Mouse (Mus musculus): ENCODE results near the gene Traf2. TPM values are rescaled to one million over a fixed set of nuclear protein-coding genes. Genes with fewer than 3 reads are reported as not detected.

The Traf2 gene
- polyA plus RNA-seq, 1 experiment from 2014 or later = 46.2 TPM

- Histone ChIP-seq H3K4me1 (peaks cover 5% of the 10 kb centered on the region), H3K9me3 (replicated peaks) (no peaks in the 10 kb centered on the region), H3K27ac (no peak overlapping the region), H3K36me3 (peaks cover 41% of the 10 kb centered on the region), H3K4me3 (no peak overlapping the region), H3K27me3 (ENCODE audit: low read depth, poor library complexity, severe bottlenecking) (no peaks in the 10 kb centered on the region)
- DNase-seq (ENCODE audit: low spot score) = no peak
- WGBS = 29% methylated on average over 5 of the region's 5 CpGs
Observed at GRCm38 (mm10) chr2:25506964-25507363, 39.8 kb downstream of the Traf2 start.

- H3K4me1 ChIP-seq = peaks cover 15% of the 10 kb centered on the region
- DNase-seq (ENCODE audit: low spot score) = no peak
- no peak overlapping the region for H3K27ac ChIP-seq
- H3K9me3 ChIP-seq (replicated peaks) = no peaks in the 10 kb centered on the region
- H3K4me3 ChIP-seq = no peak overlapping the region
- H3K27me3 ChIP-seq (ENCODE audit: low read depth, poor library complexity, severe bottlenecking) = no peaks in the 10 kb centered on the region
- WGBS = 98% methylated on average over 4 of the region's 4 CpGs
- peaks cover 41% of the 10 kb centered on the region for H3K36me3 ChIP-seq
Observed at GRCm38 (mm10) chr2:25505860-25506259, 40.9 kb downstream of the Traf2 start.

- Histone ChIP-seq H3K27me3 (ENCODE audit: low read depth, poor library complexity, severe bottlenecking) (no peaks in the 10 kb centered on the region), H3K36me3 (peaks cover 41% of the 10 kb centered on the region), H3K4me3 (no peak overlapping the region), H3K9me3 (replicated peaks) (no peaks in the 10 kb centered on the region), H3K4me1 (peaks cover 19% of the 10 kb centered on the region), H3K27ac (no peak overlapping the region)
- no peak for DNase-seq (ENCODE audit: low spot score)
- 100% methylated on average over 1 of the region's 1 CpGs for WGBS
Observed at GRCm38 (mm10) chr2:25505000-25505399, 41.7 kb downstream of the Traf2 start.

GRCm38 (mm10) chr2:25504538-25504937 lies 42.2 kb downstream of the Traf2 start:
- no peaks in the 10 kb centered on the region for H3K9me3 ChIP-seq (replicated peaks)
- H3K27me3 ChIP-seq (ENCODE audit: low read depth, poor library complexity, severe bottlenecking) = no peaks in the 10 kb centered on the region
- H3K27ac ChIP-seq = no peak overlapping the region
- H3K4me1 ChIP-seq = peaks cover 22% of the 10 kb centered on the region
- H3K4me3 ChIP-seq = no peak overlapping the region
- no peak for DNase-seq (ENCODE audit: low spot score)
- H3K36me3 ChIP-seq = peaks cover 41% of the 10 kb centered on the region
- 99% methylated on average over 19 of the region's 19 CpGs for WGBS

GRCm38 (mm10) chr2:25502726-25503125 lies 44.0 kb downstream of the Traf2 start:
- Histone ChIP-seq H3K27ac (no peak overlapping the region), H3K4me3 (no peak overlapping the region)
- WGBS = 88% methylated on average over 3 of the region's 3 CpGs

GRCm38 (mm10) chr2:25501593-25502486 lies 44.9 kb downstream of the Traf2 start, which contains the start of gene C8g:
TSS of gene C8g (minus strand) at chr2:25501719.
- H3K27me3 ChIP-seq (ENCODE audit: low read depth, poor library complexity, severe bottlenecking) = no peaks in the 10 kb centered on the region
- peak within 1 kb of the TSS; percentile 69 for H3K4me3 ChIP-seq
- H3K36me3 ChIP-seq = peaks cover 41% of the 10 kb centered on the region
- no peaks in the 10 kb centered on the region for H3K9me3 ChIP-seq (replicated peaks)
- peak within 1 kb of the TSS; percentile 88 for H3K27ac ChIP-seq
- 79% methylated on average over 20 of the region's 20 CpGs for WGBS
- H3K4me1 ChIP-seq = peaks cover 33% of the 10 kb centered on the region
- no peak for DNase-seq (ENCODE audit: low spot score)

More at GRCm38 (mm10) chr2:25502726-25503125, 44.0 kb downstream of the Traf2 start:
- Histone ChIP-seq H3K27me3 (ENCODE audit: low read depth, poor library complexity, severe bottlenecking) (no peaks in the 10 kb centered on the region), H3K36me3 (peaks cover 41% of the 10 kb centered on the region), H3K4me1 (peaks cover 30% of the 10 kb centered on the region), H3K9me3 (replicated peaks) (no peaks in the 10 kb centered on the region)
- no peak for DNase-seq (ENCODE audit: low spot score)

- H3K4me3 ChIP-seq = peak within 1 kb of the TSS; percentile 69
- peak; percentile 95 for DNase-seq (ENCODE audit: low spot score)
- no peaks in the 10 kb centered on the region for H3K27me3 ChIP-seq (ENCODE audit: low read depth, poor library complexity, severe bottlenecking)
- H3K27ac ChIP-seq = peak within 1 kb of the TSS; percentile 88
- peaks cover 35% of the 10 kb centered on the region for H3K36me3 ChIP-seq
- H3K4me1 ChIP-seq = peaks cover 33% of the 10 kb centered on the region
- H3K9me3 ChIP-seq (replicated peaks) = no peaks in the 10 kb centered on the region
- WGBS = 1% methylated on average over 44 of the region's 44 CpGs
Observed at GRCm38 (mm10) chr2:25500576-25501405, 45.9 kb downstream of the Traf2 start, which contains the start of gene Fbxw5. TSS of gene Fbxw5 (plus strand) at chr2:25500750.

- no peak for DNase-seq (ENCODE audit: low spot score)
- Histone ChIP-seq H3K27me3 (ENCODE audit: low read depth, poor library complexity, severe bottlenecking) (no peaks in the 10 kb centered on the region), H3K4me3 (peak overlapping the region; percentile 69), H3K9me3 (replicated peaks) (no peaks in the 10 kb centered on the region), H3K36me3 (peaks cover 29% of the 10 kb centered on the region), H3K4me1 (peaks cover 33% of the 10 kb centered on the region), H3K27ac (peak overlapping the region; percentile 88)
- whole genome bisulfite sequencing = 70% methylated on average over 6 of the region's 6 CpGs
Observed at GRCm38 (mm10) chr2:25500071-25500575, 46.6 kb downstream of the Traf2 start.

GRCm38 (mm10) chr2:25498622-25499478 lies 47.9 kb downstream of the Traf2 start:
- H3K9me3 ChIP-seq (replicated peaks) = no peaks in the 10 kb centered on the region
- no peak overlapping the region for H3K4me3 ChIP-seq
- DNase-seq (ENCODE audit: low spot score) = no peak
- peaks cover 33% of the 10 kb centered on the region for H3K4me1 ChIP-seq
- H3K36me3 ChIP-seq = peaks cover 16% of the 10 kb centered on the region
- WGBS = 69% methylated on average over 15 of the region's 15 CpGs
- H3K27me3 ChIP-seq (ENCODE audit: low read depth, poor library complexity, severe bottlenecking) = no peaks in the 10 kb centered on the region
- no peak overlapping the region for H3K27ac ChIP-seq

GRCm38 (mm10) chr2:25497846-25498575 lies 48.7 kb downstream of the Traf2 start:
- no peak for DNase-seq (ENCODE audit: low spot score)
- Histone ChIP-seq H3K27ac (peak overlapping the region; percentile 66), H3K4me3 (no peak overlapping the region), H3K9me3 (replicated peaks) (no peaks in the 10 kb centered on the region), H3K36me3 (peaks cover 8% of the 10 kb centered on the region), H3K27me3 (ENCODE audit: low read depth, poor library complexity, severe bottlenecking) (no peaks in the 10 kb centered on the region), H3K4me1 (peaks cover 33% of the 10 kb centered on the region)
- 67% methylated on average over 6 of the region's 6 CpGs for WGBS

GRCm38 (mm10) chr2:25496462-25496861 lies 50.3 kb downstream of the Traf2 start:
- Histone ChIP-seq H3K36me3 (no peaks in the 10 kb centered on the region), H3K27ac (no peak overlapping the region), H3K4me3 (no peak overlapping the region), H3K9me3 (replicated peaks) (no peaks in the 10 kb centered on the region), H3K27me3 (ENCODE audit: low read depth, poor library complexity, severe bottlenecking) (no peaks in the 10 kb centered on the region), H3K4me1 (peaks cover 26% of the 10 kb centered on the region)
- DNase-seq (ENCODE audit: low spot score) = no peak
- 49% methylated on average over 4 of the region's 4 CpGs for WGBS

All from limb, embryonic 10.5 days (tissue).